Mouse (Mus musculus) A20 (cell line): ENCODE measurements around the gene Golga7b.

ENCODE experiments used
- DNase-seq: peaks from one replicate; pipeline ENCODE4 v3.0.0-alpha.2; 2011; ENCODE audit warnings: low read depth, low spot score

The Golga7b gene

DNA sequence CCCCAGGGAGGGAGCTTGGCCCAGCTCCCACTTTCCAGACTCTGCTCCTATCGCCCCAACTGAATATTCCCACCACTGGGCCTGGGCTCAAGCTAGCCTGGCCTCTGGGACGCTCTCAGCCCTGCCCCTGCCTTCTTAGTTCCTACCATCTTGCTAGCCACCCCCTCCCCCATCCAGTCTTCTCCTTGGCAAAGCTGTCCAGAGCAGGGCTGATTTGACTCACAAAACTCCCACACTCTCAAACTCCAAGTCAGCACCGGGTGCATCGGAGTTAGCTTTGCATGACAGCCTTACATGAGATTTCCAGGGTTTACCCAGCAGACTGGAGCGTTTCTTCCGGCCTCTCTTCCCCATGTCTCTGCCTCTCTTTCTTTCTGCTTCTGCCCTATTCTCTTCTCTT is 45.8 kb downstream of the Golga7b start:
- DNase-seq: no peak

DNA sequence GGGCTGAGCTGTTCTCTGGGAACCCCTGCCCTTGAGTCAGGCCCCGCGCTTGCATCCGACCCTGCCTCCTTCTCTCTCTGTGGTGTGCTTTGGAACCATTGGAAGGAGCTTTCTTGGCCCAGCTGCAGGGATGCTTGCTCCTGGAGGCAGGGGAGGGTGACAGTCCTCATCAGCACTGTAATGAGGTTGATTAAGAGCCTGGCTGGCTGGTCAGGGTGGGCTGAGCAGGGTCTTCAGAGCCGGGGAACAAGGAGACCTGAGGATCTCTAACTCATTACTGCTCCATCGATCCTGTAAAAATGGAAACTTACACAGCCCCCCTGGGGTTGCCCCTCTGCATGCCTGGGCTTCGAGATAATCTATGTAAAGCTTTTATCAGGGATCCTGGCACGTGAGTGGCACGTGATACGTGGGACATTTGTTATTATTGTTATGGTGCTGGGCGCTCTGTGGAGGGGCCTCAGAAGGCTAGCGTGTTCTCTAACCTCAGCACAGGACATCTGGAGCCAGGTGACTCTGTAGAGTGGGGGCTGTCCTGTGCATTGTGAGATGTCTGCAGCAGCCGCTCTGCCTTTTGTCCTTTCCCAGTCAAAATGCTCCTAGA is 55.9 kb downstream of the Golga7b start:
- DNase-seq: no peak

DNA sequence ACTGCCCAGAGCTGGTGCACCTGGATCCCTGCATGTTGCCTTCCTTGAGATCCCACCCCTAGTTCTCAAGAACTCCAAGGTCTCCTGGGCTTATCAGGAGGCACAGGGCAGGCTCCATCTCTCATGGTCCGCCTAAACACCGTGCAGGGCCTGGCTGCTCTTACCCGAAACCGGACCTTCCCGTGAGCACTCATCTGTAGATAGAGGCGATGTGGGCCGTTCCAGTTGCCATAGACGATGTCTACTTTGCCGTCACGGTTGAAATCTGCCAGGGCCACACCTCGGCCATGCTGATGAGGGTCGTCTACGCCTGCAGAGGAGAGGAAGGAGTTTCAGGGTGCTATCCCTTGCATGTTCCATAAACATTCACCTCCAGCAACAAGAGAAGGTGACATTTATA is 57.1 kb downstream of the Golga7b start:
- DNase-seq: peak; percentile 5

DNA sequence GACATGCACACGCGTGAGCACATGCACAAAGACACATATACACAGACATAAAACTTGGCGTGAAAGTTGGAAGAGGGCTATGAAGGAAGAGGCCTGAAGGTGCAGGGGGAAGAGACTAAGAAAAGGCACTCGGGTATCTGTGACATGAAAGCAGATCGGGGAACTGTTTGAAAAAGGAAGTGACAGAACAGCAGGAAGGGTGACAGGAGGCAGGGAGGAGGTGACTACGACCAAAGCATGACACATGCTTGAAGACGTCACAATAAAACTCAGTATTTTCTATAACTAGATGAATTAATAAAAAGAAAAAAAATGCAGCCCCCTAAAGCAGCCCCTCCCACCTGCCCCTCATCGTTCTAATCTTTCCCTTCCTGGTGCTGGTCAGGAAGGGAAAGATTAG is 58.4 kb downstream of the Golga7b start:
- DNase-seq: peak; percentile 25

DNA sequence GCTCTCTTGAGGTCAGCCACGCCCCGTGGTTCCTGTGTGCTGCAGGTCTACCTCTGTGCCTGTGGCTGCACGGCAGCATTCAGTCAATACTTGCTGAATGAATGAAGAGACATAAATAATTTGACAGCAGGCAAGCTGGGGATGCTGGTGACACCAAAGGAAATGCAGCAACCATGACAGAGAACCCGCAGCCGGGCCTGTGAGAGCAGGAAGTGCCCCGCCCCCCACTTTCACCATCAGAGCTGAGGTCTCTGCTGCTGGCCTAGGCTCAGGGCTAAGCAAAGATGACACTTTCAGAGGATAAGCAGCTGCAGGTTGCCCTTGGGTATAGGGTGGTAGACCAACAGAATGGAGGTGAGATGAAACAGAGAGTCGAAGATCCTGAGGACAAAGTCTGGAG is 58.8 kb downstream of the Golga7b start:
- peak; percentile 54 for DNase-seq

DNA sequence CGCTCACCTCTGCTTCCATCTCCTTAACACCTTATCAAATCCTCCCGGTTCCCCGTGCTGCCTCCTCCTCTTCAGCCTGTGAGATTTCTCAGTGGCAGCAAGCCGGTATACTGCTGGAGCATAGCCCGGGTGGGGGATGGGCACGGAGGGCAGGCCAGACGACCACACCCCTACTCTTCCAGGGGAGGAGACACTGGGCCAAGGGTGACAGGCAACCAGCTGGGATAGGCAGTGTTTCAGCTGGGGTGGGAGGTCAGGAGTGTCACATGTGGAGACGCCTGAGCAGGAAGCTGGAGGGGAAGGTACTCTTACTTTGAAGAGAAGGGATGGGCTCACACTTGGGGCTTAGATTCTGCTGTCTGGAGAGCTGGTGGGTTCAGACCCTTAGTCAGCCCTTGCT is 59.6 kb downstream of the Golga7b start:
- no peak for DNase-seq

- no peak for DNase-seq
Measured at GRCm38 (mm10) chr19:42308931-42309330, 61.6 kb downstream of the Golga7b start.

DNA sequence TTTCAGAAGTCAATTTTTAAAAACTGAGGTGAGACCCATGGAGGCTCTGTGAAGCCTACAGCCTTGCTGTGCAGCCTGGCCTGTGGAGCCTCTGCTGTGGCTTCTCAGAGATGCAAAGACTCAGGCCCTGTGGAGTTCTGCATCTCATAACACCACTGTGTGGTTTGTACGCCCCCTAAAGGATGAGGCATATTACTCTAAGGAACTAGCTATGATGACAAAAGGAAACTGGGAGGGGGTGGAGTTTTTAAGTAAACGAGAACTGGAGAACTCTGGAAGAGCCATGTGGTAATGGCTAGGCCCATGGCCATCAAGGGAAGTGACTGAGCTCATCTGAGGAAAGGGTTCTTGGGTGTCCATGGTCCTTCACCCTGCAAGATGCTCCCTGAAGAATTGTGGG is 64.0 kb downstream of the Golga7b start:
- DNase-seq: peak; percentile 4

GRCm38 (mm10) chr19:42312191-42312590 is 64.8 kb downstream of the Golga7b start:
- no peak for DNase-seq

DNA sequence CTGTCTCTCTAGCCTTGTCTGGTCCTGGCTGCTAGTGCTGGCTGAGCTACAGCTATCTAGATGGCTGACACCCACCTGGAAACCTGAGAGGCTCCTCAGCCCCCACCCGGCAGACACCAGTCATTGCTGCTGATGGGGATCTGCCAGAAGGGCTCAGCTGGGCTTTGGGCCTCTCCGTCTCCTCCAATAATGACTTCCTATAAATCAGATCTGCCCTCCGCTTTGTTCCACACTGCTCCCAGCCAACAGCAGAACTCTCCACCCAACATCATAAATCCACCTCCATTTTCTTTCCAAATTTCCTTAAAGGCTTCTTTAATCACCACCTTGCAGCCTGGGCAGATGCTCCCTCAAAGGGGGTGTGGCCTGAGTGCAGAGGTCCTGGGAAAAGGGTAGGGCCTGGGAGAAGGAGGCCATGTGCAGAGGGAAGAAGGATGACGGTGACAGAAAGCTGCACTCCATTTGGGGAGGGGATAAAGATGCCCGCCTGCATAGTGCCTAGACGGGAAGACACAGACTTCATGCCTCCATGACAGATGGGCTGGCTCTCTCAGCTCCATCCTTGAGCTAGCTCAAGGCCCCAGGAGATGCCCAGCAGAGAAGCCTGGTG is 67.8 kb downstream of the Golga7b start:
- DNase-seq: no peak

DNA sequence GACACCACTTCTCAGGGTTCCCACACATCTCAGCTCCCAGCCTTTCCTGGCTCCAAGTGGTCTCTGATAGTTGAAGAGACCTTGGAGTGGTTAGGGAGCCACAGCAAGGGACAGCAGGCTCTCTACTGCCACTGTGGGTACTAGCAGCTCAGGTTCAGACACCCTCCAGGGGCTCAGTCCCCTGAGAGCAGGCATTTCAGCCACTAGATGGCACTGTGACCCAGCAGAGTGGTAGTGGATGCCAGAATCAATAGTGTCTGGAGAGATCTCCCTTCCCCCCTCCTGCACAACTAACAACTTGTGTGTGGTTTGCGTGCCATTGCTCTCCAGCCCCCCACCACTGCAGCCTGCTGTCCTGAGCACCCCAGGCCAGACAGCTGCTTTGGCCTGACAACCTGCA is 68.5 kb downstream of the Golga7b start:
- DNase-seq: peak; percentile 67

DNA sequence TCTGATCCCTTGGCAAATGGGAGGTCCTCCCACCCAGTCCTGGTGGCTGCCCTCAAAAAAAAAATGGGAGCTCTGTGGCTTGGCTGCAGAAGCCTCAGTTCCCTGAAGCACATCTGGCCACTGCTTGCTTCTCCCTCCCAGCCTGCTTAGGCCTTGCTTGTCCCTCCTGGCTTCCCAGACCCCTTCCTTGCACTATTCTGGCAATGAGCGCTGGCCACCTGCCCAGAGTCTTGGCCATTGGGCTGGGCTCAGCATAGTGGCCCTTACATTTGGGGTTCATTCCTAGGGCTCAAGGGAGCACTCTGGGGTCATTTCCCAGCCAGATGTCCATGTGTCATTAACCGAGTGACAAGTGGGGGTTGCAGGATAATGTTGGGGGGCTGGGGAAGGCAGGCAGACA is 69.2 kb downstream of the Golga7b start:
- no peak for DNase-seq

DNA sequence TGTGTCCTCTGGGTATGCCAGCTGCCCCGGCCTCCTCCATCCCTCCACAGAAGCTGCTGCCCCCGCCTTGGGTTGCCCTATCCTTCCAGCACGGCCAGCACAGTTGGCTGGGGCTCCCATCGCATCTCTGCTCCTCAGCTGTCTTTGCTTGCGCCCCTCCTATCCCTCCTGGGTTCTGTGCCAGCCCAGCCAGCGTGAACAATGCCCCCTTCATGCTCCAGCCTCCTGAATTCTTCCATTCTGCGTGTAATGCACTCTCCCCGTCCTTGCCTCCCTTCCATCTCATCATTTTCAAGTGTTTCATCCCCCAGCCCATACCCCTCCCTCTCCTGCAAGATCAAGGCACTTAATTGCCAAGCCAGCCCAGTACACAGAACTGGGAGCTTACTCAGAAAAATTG is 69.6 kb downstream of the Golga7b start:
- DNase-seq: no peak

- DNase-seq: no peak
Measured at GRCm38 (mm10) chr19:42317648-42318425, 70.5 kb downstream of the Golga7b start.
